Mouse (Mus musculus): ENCODE measurements at regions not wholly inside any gene's neighbourhood (a gene's known extent, or its start where the extent isn't known, plus 50 kb on each side); places are given as distances from the start of the nearest gene placed in this dataset.

DNA sequence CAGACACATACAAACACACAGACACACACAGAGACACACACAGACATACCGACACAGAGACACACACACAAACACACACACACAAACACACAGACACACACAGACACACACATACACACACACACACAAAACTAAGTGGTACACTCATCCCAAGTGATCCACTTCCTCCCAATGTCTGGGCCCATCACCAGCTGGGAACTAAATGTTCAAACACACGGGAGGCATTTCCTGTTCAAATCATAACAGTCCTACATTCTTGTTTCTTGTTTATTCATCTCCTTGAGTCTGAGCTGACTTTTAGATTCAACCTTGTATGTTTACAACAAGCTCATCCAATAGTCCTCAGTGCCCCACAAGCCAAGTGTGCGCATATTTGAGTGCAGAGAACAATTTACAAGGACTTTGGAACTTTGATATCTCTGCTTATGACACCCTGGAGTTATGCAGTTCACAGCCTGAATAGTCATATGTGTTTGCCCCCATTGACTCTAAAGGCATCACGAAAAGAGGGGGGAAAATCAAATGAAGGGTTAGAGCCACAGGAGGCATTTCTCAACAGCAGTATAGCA lies 102.4 kb upstream of the Sp4 start:
- ATAC-seq (ENCODE audit: low FRiP score, low TSS enrichment) = no peak
- no peaks in the 10 kb centered on the region for H3K9me3 ChIP-seq (ENCODE audit: low read length)
- WGBS = 74% methylated on average over 4 of the region's 4 CpGs

DNA sequence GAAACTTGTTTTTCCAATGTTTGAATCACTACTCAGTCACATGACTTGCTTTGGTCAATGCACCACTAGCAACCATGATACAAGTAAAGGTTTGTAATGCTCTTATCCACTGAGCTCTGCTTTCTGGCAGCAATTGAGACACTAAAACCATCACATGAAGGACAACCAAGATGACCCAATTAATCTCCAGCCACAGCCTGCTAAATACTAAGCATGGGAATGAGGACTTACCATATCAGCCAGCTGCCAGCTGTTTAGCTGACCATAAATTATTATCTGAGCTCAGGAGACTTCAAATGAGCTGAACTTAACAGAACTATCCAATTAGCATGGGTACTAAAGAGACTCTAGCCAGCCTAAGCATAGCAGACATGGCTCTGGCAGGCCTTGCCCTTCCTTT lies 100.1 kb upstream of the Sp4 start:
- no peak for ATAC-seq (ENCODE audit: low FRiP score, low TSS enrichment)
- Histone ChIP-seq H3K4me1 (ENCODE audit: insufficient read depth, low read length) (no peaks in the 10 kb centered on the region), H3K4me2 (replicated peaks; ENCODE audit: low read depth, low read length) (no peak overlapping the region), H3K9me3 (ENCODE audit: low read length) (no peaks in the 10 kb centered on the region), H3K36me3 (ENCODE audit: insufficient read depth, low read length) (no peaks in the 10 kb centered on the region), H3K4me3 (ENCODE audit: low read length) (no peak overlapping the region), H3K27ac (ENCODE audit: low read length) (no peak overlapping the region), H3K9ac (replicated peaks; ENCODE audit: low read length) (no peak overlapping the region), H3K27me3 (ENCODE audit: insufficient read depth, low read length) (no peaks in the 10 kb centered on the region)

More for the DNA sequence above, 102.4 kb upstream of the Sp4 start:
- H3K9ac ChIP-seq (replicated peaks; ENCODE audit: low read length) = no peak overlapping the region
- H3K36me3 ChIP-seq (ENCODE audit: insufficient read depth, low read length) = no peaks in the 10 kb centered on the region
- H3K4me3 ChIP-seq (ENCODE audit: low read length) = no peak overlapping the region
- no peak overlapping the region for H3K27ac ChIP-seq (ENCODE audit: low read length)
- H3K4me2 ChIP-seq (replicated peaks; ENCODE audit: low read depth, low read length) = no peak overlapping the region
- H3K27me3 ChIP-seq (ENCODE audit: insufficient read depth, low read length) = no peaks in the 10 kb centered on the region
- H3K4me1 ChIP-seq (ENCODE audit: insufficient read depth, low read length) = no peaks in the 10 kb centered on the region

DNA sequence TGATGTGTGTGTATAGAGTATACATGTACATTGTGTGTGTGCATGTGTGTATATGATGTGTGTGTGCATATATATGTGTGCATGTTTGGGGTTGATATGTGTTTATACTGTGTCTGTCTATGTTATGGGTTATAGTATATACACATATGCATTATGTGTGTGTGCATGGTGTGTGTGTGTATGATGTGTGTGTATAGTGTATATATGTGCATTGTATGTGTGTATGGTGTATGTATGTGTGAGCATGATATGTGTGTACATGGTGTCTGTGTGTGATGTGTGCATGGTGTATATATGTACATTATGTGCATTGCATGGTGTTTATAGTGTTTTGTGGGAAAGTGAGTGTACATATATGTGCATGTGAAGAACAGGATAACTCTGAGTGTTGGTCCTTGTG lies 90.4 kb upstream of the Sp4 start:
- H3K27ac ChIP-seq (ENCODE audit: low read length) = no peak overlapping the region
- H3K4me3 ChIP-seq (ENCODE audit: low read length) = no peak overlapping the region
- no peaks in the 10 kb centered on the region for H3K27me3 ChIP-seq (ENCODE audit: insufficient read depth, low read length)
- H3K4me2 ChIP-seq (replicated peaks; ENCODE audit: low read depth, low read length) = no peak overlapping the region
- H3K9me3 ChIP-seq (ENCODE audit: low read length) = no peaks in the 10 kb centered on the region
- H3K36me3 ChIP-seq (ENCODE audit: insufficient read depth, low read length) = no peaks in the 10 kb centered on the region
- H3K9ac ChIP-seq (replicated peaks; ENCODE audit: low read length) = no peak overlapping the region
- no peaks in the 10 kb centered on the region for H3K4me1 ChIP-seq (ENCODE audit: insufficient read depth, low read length)
- peak; percentile 35; the same call in 1 of the 2 replicates for ATAC-seq (ENCODE audit: low FRiP score, low TSS enrichment)

DNA sequence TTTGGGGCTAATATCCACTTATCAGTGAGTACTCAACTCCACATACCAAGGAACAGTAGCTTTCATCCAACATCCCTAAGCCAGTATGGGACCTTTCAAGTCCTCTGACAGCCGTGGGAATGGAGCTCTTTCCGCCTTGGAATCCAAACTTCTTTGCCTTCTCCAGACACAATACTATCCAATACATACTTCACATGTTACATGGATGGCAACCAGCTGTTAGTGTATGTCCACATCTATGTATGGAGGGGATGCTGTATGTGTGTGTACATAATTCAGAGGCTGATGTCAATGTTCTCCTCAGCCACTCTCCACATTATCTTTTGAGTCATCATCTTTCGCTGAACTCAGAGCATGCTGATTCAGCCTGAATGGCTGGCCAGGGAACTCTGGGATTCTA lies 79.8 kb upstream of the Sp4 start:
- WGBS = 88% methylated on average over 3 of the region's 3 CpGs

DNA sequence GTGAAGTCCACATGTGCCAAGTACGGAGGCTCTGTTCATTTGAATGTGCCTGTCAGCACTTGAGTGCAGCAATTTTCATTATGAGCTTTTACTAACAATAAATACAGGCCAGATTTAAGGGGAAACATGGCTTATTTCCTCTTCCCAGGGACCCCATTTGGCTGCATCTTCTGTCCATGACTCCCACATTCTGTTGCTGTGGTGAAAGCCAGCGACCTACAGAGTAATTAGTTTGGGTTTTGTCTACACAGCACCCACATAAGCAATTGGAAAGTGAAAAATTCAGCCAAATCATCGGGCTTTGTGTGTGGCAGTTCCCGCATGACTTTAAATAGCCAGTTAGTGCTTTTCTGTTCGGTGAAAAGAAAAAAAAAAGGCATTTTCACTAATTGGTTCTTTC lies 76.7 kb upstream of the Sp4 start:
- Histone ChIP-seq H3K9me3 (ENCODE audit: low read length) (no peaks in the 10 kb centered on the region), H3K4me3 (ENCODE audit: low read length) (no peak overlapping the region), H3K4me2 (replicated peaks; ENCODE audit: low read depth, low read length) (no peak overlapping the region), H3K9ac (replicated peaks; ENCODE audit: low read length) (no peak overlapping the region), H3K4me1 (ENCODE audit: insufficient read depth, low read length) (no peaks in the 10 kb centered on the region), H3K36me3 (ENCODE audit: insufficient read depth, low read length) (no peaks in the 10 kb centered on the region), H3K27ac (ENCODE audit: low read length) (no peak overlapping the region), H3K27me3 (ENCODE audit: insufficient read depth, low read length) (no peaks in the 10 kb centered on the region)
- ATAC-seq (ENCODE audit: low FRiP score, low TSS enrichment) = no peak
- 87% methylated on average over 5 of the region's 5 CpGs for WGBS

More for the DNA sequence above, 79.8 kb upstream of the Sp4 start:
- ATAC-seq (ENCODE audit: low FRiP score, low TSS enrichment) = no peak
- H3K27ac ChIP-seq (ENCODE audit: low read length) = no peak overlapping the region
- no peak overlapping the region for H3K4me3 ChIP-seq (ENCODE audit: low read length)
- no peak overlapping the region for H3K9ac ChIP-seq (replicated peaks; ENCODE audit: low read length)
- H3K27me3 ChIP-seq (ENCODE audit: insufficient read depth, low read length) = no peaks in the 10 kb centered on the region
- no peaks in the 10 kb centered on the region for H3K4me1 ChIP-seq (ENCODE audit: insufficient read depth, low read length)
- no peaks in the 10 kb centered on the region for H3K36me3 ChIP-seq (ENCODE audit: insufficient read depth, low read length)
- no peaks in the 10 kb centered on the region for H3K9me3 ChIP-seq (ENCODE audit: low read length)
- no peak overlapping the region for H3K4me2 ChIP-seq (replicated peaks; ENCODE audit: low read depth, low read length)

DNA sequence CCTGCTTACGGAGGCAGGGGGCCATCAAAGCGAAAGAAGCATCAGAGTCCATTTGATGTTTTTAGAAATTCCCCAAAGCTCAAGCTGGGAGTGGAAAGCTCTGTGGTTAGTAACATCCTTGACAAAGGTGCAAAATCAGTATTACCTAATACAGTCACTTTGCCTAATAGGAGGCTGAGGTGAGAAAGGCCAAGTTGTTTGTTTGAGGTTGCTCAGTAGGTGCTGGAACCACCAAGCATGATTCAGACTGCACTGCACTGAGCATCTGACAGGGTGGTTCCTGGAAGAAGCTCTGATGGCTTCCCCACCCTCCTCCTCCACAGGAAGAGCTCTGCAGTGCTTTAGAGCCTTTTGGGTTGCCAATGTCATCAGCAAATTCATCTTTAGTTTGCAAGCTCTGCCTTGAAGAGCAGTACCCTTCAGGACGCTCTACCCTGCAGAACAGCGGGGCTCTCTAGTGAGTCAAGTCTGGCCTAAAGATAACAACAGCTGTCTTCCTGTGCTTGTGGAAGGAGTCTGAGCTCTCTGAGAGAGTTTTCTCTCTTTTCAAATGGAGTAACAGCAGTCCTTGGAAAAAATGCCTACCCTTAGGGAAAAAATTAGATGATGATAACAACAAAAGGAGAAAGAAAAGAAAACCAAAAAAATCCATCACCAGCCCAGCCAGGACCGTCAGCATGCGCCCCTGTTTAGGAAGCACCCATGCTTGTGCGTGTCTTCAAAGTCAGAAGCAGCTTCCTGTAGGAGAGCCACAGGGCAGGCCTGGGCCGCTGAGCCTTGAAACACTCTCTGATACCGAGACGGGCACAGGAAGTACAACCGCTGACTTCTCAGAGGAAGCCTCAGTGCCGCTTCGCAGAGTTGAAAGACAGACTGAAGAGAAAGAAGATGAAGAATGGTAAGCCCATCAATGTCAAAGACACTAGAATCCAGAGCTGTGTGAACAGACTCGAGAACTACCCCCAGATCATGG lies 75.6 kb upstream of the Sp4 start:
- H3K9ac ChIP-seq (replicated peaks; ENCODE audit: low read length) = no peak overlapping the region
- WGBS = 64% methylated on average over 14 of the region's 14 CpGs
- H3K27ac ChIP-seq (ENCODE audit: low read length) = no peak overlapping the region
- no peaks in the 10 kb centered on the region for H3K27me3 ChIP-seq (ENCODE audit: insufficient read depth, low read length)
- no peak for ATAC-seq (ENCODE audit: low FRiP score, low TSS enrichment)
- H3K4me2 ChIP-seq (replicated peaks; ENCODE audit: low read depth, low read length) = no peak overlapping the region
- H3K9me3 ChIP-seq (ENCODE audit: low read length) = no peaks in the 10 kb centered on the region
- H3K36me3 ChIP-seq (ENCODE audit: insufficient read depth, low read length) = no peaks in the 10 kb centered on the region
- H3K4me3 ChIP-seq (ENCODE audit: low read length) = no peak overlapping the region
- no peaks in the 10 kb centered on the region for H3K4me1 ChIP-seq (ENCODE audit: insufficient read depth, low read length)

DNA sequence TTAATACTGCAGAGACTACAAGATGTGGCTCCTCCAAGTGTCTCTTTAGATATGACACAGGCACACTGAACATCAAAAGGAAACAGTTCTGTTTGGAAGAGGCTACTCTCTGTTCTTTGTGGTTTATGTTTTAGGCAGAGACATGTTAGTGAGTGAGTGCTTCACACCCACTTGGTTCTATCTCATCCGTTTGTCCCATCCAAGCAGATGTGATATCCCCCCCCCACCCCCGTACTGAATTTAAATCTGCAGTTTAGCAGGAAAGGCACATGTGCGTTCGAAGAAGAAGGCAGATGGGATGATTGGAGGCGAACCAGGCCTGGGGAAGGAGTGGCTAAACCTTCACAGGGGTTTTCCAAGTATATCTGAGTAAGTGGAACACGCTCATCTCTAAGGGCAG lies 72.0 kb upstream of the Sp4 start:
- H3K4me3 ChIP-seq (ENCODE audit: low read length) = no peak overlapping the region
- no peak overlapping the region for H3K9ac ChIP-seq (replicated peaks; ENCODE audit: low read length)
- ATAC-seq (ENCODE audit: low FRiP score, low TSS enrichment) = no peak
- WGBS = 86% methylated on average over 6 of the region's 6 CpGs
- no peaks in the 10 kb centered on the region for H3K9me3 ChIP-seq (ENCODE audit: low read length)
- no peaks in the 10 kb centered on the region for H3K27me3 ChIP-seq (ENCODE audit: insufficient read depth, low read length)
- H3K4me1 ChIP-seq (ENCODE audit: insufficient read depth, low read length) = no peaks in the 10 kb centered on the region
- H3K36me3 ChIP-seq (ENCODE audit: insufficient read depth, low read length) = no peaks in the 10 kb centered on the region
- no peak overlapping the region for H3K4me2 ChIP-seq (replicated peaks; ENCODE audit: low read depth, low read length)
- no peak overlapping the region for H3K27ac ChIP-seq (ENCODE audit: low read length)

DNA sequence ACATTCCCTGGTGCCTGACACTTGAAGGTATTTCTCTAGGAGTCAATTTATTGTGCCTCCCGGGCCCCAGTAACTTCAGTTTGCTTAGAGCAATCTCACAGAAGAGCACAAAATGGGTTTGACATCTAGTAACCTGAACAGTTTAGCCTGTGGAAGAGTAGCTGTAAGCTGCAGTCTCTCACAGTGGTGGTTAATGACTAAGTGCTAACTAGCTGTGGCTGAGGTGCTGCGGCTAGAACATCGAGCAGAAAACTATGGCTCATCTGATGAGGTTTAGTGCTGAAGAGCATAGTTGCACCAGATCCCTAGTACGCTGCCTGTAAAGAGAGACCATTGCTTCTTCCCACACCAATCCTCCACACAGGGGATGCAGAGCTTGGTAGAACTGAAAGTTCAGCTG lies 70.7 kb upstream of the Sp4 start:
- Histone ChIP-seq H3K4me1 (ENCODE audit: insufficient read depth, low read length) (no peaks in the 10 kb centered on the region; the same call in 1 of the 2 replicates), H3K27ac (ENCODE audit: low read length) (no peak overlapping the region), H3K9me3 (ENCODE audit: low read length) (no peaks in the 10 kb centered on the region), H3K9ac (replicated peaks; ENCODE audit: low read length) (no peak overlapping the region), H3K4me2 (replicated peaks; ENCODE audit: low read depth, low read length) (no peak overlapping the region), H3K36me3 (ENCODE audit: insufficient read depth, low read length) (no peaks in the 10 kb centered on the region), H3K4me3 (ENCODE audit: low read length) (no peak overlapping the region), H3K27me3 (ENCODE audit: insufficient read depth, low read length) (no peaks in the 10 kb centered on the region)
- ATAC-seq (ENCODE audit: low FRiP score, low TSS enrichment) = no peak
- 66% methylated on average over 4 of the region's 4 CpGs for WGBS

DNA sequence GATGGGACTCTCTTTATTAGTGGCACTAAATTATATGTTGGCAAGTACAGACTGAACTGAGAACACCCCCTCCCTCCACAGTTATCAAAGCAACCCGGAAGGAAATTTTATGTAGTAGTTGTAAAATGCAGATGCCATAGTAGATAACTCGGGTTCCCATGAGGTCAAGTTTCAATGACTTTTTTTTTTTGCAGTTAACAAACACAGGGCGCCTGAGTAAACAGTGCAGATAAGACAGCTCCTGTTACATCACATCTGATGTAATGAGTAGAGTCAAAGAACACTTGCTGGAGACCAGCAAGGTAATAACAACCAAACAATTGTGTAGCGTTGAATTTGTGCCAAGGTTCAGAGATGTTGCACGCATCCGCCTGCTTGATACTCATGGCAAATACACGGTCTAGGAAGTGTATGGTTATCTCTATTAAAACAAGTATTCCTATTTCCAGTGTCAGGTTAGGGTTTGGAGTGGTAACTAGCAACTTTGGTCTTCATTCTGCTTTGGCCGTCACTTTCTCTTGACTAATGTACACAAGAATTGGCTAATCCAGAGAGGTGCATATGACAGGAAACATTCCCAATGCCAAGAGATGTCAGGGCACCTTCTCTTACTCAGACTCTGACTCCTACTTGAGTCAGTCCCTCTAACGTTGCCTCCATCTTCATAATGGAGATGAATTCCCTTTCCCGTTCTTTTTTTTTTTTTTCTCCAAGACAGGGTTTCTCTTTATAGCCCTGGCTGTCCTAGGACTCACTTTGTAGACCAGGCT lies 66.3 kb upstream of the Sp4 start:
- 37% methylated on average over 10 of the region's 10 CpGs for WGBS
- Histone ChIP-seq H3K4me3 (ENCODE audit: low read length) (no peak overlapping the region), H3K27me3 (ENCODE audit: insufficient read depth, low read length) (no peaks in the 10 kb centered on the region), H3K4me2 (replicated peaks; ENCODE audit: low read depth, low read length) (no peak overlapping the region), H3K36me3 (ENCODE audit: insufficient read depth, low read length) (no peaks in the 10 kb centered on the region), H3K9me3 (ENCODE audit: low read length) (no peaks in the 10 kb centered on the region), H3K27ac (ENCODE audit: low read length) (no peak overlapping the region), H3K9ac (replicated peaks; ENCODE audit: low read length) (no peak overlapping the region), H3K4me1 (ENCODE audit: insufficient read depth, low read length) (no peaks in the 10 kb centered on the region; the same call in 1 of the 2 replicates)
- peak; percentile 27; the same call in 1 of the 2 replicates for ATAC-seq (ENCODE audit: low FRiP score, low TSS enrichment)

Measured in kidney, embryonic 16.5 days (tissue).